Mouse (Mus musculus) spleen, adult 2 months (tissue): ENCODE results near the gene Cfap74. TPM values are rescaled to one million over a fixed set of nuclear protein-coding genes. Genes with fewer than 3 reads are reported as not detected.

Experiments
- DNase-seq, 2 experiments: peaks; one replicate each; pipeline versions ENCODE4 v3.0.0 to v3.0.0-alpha.2; 2012 to 2021; ENCODE audit warnings: low spot score in 2 of 2, low read depth in 1 of 2
- H3K27ac ChIP-seq: fragments of 200-500 bp; 2 replicates; pipeline ENCODE4 v1.5.1; 2012; ENCODE audit warnings: low read length, inconsistent platforms; ENCODE audit not compliant: insufficient read depth
- H3K27me3 ChIP-seq: fragments of 200-500 bp; 2 replicates; pipeline ENCODE4 v1.6.1; 2012; ENCODE audit warnings: mild to moderate bottlenecking, moderate library complexity, low read length, inconsistent platforms; ENCODE audit not compliant: control insufficient read depth, insufficient read depth
- H3K36me3 ChIP-seq: fragments of 200-500 bp; 2 replicates; pipeline ENCODE4 v1.6.1; 2012; ENCODE audit warnings: mild to moderate bottlenecking, low read length, inconsistent platforms; ENCODE audit not compliant: control insufficient read depth, insufficient read depth
- H3K4me1 ChIP-seq: fragments of 200-500 bp; 2 replicates; pipeline ENCODE4 v1.6.1; 2011; ENCODE audit warnings: inconsistent platforms; ENCODE audit not compliant: control insufficient read depth, insufficient read depth, insufficient read length
- H3K4me3 ChIP-seq: fragments of 200-500 bp; 2 replicates; pipeline ENCODE4 v1.5.1; 2011; ENCODE audit warnings: mild to moderate bottlenecking, inconsistent platforms; ENCODE audit not compliant: insufficient read depth, insufficient read length; ENCODE audit errors: extremely low read depth
- CTCF ChIP-seq: fragments of 200-500 bp; IDR thresholded peaks from 2 replicates; pipeline ENCODE4 v1.5.1; 2011; ENCODE audit warnings: mild to moderate bottlenecking, inconsistent platforms; ENCODE audit not compliant: insufficient read depth, insufficient read length, insufficient replicate concordance; ENCODE audit errors: extremely low read depth
- POLR2A ChIP-seq: fragments of 200-500 bp; IDR thresholded peaks from 2 replicates; pipeline ENCODE4 v1.6.1; 2011; ENCODE audit warnings: low read depth, low read length, inconsistent platforms
- WGBS: fragments of 180-500 bp; shearing (Covaris S2); methylation state at CpG from one replicate; pipeline ENCODE4 v1.1.7; 2018; 5-methylcytosine and 5-hydroxymethylcytosine counted together
- polyA plus RNA-seq: library from polyadenylated mRNA; depleted of rRNA; stranded (reverse); fragments of >200 nt; gene quantifications from 2 replicates; pipeline ENCODE4 v1.2.3, GENCODE M21; 2012

Gene Cfap74
- polyA plus RNA-seq, 1 experiment: 0.13 TPM

DNA sequence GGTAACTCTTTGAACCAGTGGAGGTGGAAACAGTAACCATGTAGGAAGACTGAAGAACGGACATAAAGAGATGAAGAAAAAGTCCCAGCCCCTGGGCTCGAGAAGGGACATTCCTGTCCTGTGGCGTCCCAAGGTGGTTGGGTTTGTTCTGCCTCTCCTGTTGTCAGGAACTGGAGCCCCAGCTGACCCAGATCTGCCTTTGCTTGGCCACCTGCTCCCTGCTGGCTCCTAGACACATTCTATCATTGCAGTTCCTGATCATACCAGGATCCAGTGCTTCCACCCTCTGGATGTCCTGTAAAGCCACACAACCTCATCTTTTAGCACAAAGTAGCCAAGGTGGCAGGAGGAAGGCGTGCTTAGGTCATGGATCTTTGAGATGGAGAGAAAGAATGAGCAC, 25.7 kb upstream of the Cfap74 start:
- no peak overlapping the region for H3K27ac ChIP-seq
- H3K27me3 ChIP-seq: no peaks in the 10 kb centered on the region
- TF ChIP-seq POLR2A (no peak), CTCF (no peak)
- H3K36me3 ChIP-seq: no peaks in the 10 kb centered on the region
- no peak overlapping the region for H3K4me3 ChIP-seq
- WGBS: 68% methylated on average over 4 of the region's 4 CpGs
- DNase-seq: no peak
- no peaks in the 10 kb centered on the region for H3K4me1 ChIP-seq

DNA sequence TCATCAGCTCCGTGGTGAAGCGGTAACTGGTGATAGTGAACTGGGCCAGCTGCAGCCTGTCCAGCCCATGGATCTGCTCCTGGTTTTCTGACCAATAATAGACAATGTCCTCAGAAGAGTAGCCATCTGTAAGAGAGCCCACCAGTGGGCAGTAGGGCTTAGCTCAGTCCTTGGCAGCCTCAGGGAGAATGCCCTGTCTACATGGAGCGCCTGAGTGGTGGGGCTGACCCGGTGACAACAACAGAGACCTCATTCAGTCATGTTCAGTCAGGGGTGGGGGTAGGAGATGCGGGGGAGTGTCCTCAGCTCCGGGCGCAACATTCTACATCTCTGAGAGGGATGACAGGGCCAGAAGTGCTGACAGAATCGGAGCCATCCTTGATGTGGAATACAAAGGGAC, 21.8 kb upstream of the Cfap74 start:
- Histone ChIP-seq H3K4me1 (no peaks in the 10 kb centered on the region), H3K27me3 (no peaks in the 10 kb centered on the region), H3K36me3 (no peaks in the 10 kb centered on the region), H3K4me3 (no peak overlapping the region), H3K27ac (no peak overlapping the region)
- 84% methylated on average over 8 of the region's 8 CpGs for WGBS
- no peak for DNase-seq
- no peak for TF ChIP-seq POLR2A
- no peak for TF ChIP-seq CTCF

DNA sequence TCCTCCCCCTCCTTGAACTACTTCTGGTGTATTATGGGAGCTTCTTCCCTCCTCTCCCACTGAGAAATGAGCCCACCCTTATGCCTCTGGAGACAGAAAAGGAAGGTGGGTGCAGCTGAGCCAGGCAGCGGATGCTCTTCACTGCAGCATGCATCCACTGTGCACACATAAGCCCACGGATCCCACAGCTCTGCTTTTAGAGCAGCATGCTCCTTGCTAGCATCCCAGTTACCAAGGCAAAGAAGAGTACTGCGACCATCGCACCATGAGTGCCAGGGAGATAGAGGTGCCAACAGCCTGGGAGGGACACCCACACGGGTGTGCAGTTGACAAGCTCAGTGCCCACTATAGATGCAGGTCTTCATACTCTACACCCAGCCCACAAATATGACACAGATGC, 13.5 kb upstream of the Cfap74 start:
- peaks cover 5% of the 10 kb centered on the region; the same call in 1 of the 2 replicates for H3K4me1 ChIP-seq
- no peak overlapping the region for H3K4me3 ChIP-seq
- H3K27me3 ChIP-seq: peaks cover 5% of the 10 kb centered on the region
- no peak overlapping the region for H3K27ac ChIP-seq
- WGBS: 86% methylated on average over 5 of the region's 5 CpGs
- H3K36me3 ChIP-seq: no peaks in the 10 kb centered on the region
- no peak for DNase-seq
- no peak for TF ChIP-seq CTCF
- TF ChIP-seq POLR2A: no peak

DNA sequence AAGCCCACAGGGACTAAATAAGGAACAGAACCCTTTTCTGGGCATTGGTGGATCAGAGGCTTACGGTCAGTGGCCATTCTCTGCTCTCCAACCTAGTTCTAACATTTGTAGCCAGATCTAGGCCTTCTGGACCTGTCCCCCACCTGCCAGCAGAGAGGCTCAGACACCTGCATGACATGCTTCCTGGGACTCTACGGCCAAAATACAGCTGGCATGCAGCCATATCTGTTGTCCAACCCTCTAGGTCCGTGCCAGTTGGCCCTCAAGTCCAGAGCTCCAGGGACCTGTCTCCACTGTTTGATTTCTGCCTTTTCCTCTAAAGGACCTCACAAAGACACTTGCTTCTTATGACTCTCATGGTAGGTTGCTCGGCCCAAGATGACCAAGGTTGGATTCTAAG, 12.2 kb upstream of the Cfap74 start:
- no peak overlapping the region for H3K4me3 ChIP-seq
- no peak overlapping the region for H3K27ac ChIP-seq
- peaks cover 5% of the 10 kb centered on the region for H3K27me3 ChIP-seq
- TF ChIP-seq POLR2A: no peak
- no peak for TF ChIP-seq CTCF
- WGBS: 83% methylated on average over 4 of the region's 4 CpGs
- DNase-seq: no peak
- H3K4me1 ChIP-seq: peaks cover 5% of the 10 kb centered on the region; the same call in 1 of the 2 replicates
- no peaks in the 10 kb centered on the region for H3K36me3 ChIP-seq

DNA sequence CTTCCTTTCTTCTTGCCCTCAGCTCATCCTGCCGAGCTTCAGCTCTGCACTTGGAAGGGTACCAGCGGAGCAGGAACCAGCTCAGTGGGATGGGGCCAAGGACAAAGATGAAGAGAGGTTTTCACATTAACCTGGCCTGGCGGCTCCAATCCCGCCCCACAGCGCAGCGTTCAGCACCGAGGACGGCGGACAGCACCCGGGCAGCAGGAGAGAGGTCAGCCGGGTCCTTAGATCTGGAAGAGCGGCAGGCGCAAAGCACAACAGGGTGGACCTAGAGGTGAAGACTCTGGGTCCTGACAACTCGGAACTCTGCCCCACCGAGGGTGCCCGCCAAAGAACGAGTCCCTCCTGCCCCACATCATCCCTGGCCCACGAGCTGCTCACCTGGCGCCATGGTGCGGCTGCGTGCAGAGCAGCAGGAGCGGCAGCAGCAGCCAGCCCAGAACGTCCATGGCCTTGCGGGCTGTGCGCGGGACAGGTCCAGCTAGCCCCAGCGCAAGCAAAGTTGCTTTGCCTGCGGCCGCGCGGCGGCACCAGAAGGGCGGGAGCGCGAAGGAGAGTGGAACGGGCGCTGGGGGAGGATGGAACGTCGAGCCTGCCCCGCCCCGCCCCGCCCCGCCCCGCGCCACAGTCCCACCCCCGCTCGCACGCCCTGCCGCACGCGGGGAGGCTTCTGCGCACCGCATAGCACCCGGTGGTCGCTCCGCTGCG, 11.3 kb upstream of the Cfap74 start, which contains the start of gene Gabrd:
Gene Gabrd (minus strand): TSS at position 602 of the 711 bp plus-strand sequence.
- Histone ChIP-seq H3K36me3 (no peaks in the 10 kb centered on the region), H3K27me3 (peaks cover 5% of the 10 kb centered on the region), H3K4me1 (peaks cover 5% of the 10 kb centered on the region; the same call in 1 of the 2 replicates), H3K4me3 (no peak within 1 kb of the TSS; the same call in 1 of the 2 replicates), H3K27ac (no peak within 1 kb of the TSS)
- WGBS: 3% methylated on average over 55 of the region's 57 CpGs
- DNase-seq: no peak
- TF ChIP-seq POLR2A (no peak), CTCF (no peak)

DNA sequence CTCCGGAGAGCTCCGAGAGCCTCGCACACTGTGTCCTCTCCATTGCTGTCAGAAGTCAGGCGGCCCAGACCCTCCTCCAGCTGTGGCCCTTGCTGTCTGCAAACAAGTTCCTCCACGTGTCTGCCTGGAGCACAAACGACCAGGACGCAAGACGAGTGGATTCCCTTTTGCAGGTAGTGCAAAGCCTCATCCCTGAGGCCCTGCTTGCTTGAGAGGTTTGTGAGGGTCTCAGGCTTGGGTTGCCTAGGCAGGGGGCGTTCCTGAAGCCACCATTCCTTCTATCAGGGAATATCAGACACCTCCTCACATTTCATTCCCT, 10.8 kb upstream of the Cfap74 start:
- 14% methylated on average over 9 of the region's 9 CpGs for WGBS
- H3K4me1 ChIP-seq: peaks cover 5% of the 10 kb centered on the region; the same call in 1 of the 2 replicates
- H3K27me3 ChIP-seq: peaks cover 5% of the 10 kb centered on the region
- no peak for TF ChIP-seq POLR2A
- TF ChIP-seq CTCF: no peak
- no peak overlapping the region for H3K27ac ChIP-seq
- no peak for DNase-seq
- no peak overlapping the region for H3K4me3 ChIP-seq
- no peaks in the 10 kb centered on the region for H3K36me3 ChIP-seq

DNA sequence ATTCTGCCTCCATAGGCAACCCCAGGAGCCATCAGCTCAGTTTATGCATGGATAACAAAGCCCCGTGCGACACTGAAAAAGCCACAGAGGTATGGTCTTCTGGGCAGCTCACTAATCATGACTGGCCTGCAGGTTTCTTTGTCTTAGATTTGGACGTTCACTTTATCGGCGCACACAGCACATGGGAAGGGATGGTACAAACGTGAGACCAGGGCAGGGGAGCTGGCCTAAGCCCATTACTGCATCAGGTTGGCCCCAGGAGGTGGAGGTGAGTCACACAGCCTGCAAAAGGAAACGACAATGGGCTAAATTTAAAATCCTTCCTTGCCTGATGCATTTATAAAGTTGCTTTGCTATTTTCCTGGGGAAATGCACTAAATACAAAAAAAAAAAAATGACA, 7.9 kb upstream of the Cfap74 start:
- DNase-seq: no peak
- H3K4me3 ChIP-seq: no peak overlapping the region
- TF ChIP-seq POLR2A (no peak), CTCF (no peak)
- WGBS: 67% methylated on average over 7 of the region's 7 CpGs
- peaks cover 5% of the 10 kb centered on the region; the same call in 1 of the 2 replicates for H3K4me1 ChIP-seq
- H3K27ac ChIP-seq: no peak overlapping the region
- H3K36me3 ChIP-seq: no peaks in the 10 kb centered on the region
- H3K27me3 ChIP-seq: peaks cover 5% of the 10 kb centered on the region
